Mouse (Mus musculus): ENCODE data around the gene Fzd10. TPM values are rescaled to one million over a fixed set of nuclear protein-coding genes. Genes with fewer than 3 reads are reported as not detected.

Fzd10 gene
- polyA plus RNA-seq, 1 experiment from 2014 or later: 0.44 TPM

GRCm38 (mm10) chr5:128598191-128598720, 2.4 kb upstream of the Fzd10 start:
- H3K4me2 ChIP-seq: no peak overlapping the region
- no peak overlapping the region for H3K9ac ChIP-seq (ENCODE audit: low read depth, low read length)
- no peaks in the 10 kb centered on the region for H3K9me3 ChIP-seq (ENCODE audit: control insufficient read depth, low read length)
- no peak for DNase-seq (ENCODE audit: low spot score)
- WGBS: 7% methylated on average over 10 of the region's 10 CpGs
- H3K27me3 ChIP-seq (replicated peaks; ENCODE audit: control insufficient read depth, insufficient read depth, low read length): peaks cover 81% of the 10 kb centered on the region
- no peak overlapping the region for H3K4me3 ChIP-seq (ENCODE audit: low read depth, low read length)
- H3K27ac ChIP-seq (ENCODE audit: low read depth, low read length): no peak overlapping the region
- peaks cover 4% of the 10 kb centered on the region for H3K4me1 ChIP-seq (replicated peaks; ENCODE audit: control insufficient read depth, insufficient read depth, low read length)
- H3K36me3 ChIP-seq (ENCODE audit: control insufficient read depth, insufficient read depth, low read length): no peaks in the 10 kb centered on the region
- no peak for ATAC-seq (replicated peaks; ENCODE audit: low FRiP score)

- Histone ChIP-seq H3K4me2 (peak overlapping the region; percentile 69), H3K9ac (ENCODE audit: low read depth, low read length) (no peak overlapping the region), H3K4me3 (ENCODE audit: low read depth, low read length) (0 out of 2 replicates have a peak overlapping the region, but pooled peaks have one; percentile 20), H3K4me1 (replicated peaks; ENCODE audit: control insufficient read depth, insufficient read depth, low read length) (peaks cover 4% of the 10 kb centered on the region), H3K36me3 (ENCODE audit: control insufficient read depth, insufficient read depth, low read length) (no peaks in the 10 kb centered on the region), H3K27ac (ENCODE audit: low read depth, low read length) (no peak overlapping the region), H3K9me3 (ENCODE audit: control insufficient read depth, low read length) (no peaks in the 10 kb centered on the region), H3K27me3 (replicated peaks; ENCODE audit: control insufficient read depth, insufficient read depth, low read length) (peaks cover 82% of the 10 kb centered on the region)
- WGBS: 2% methylated on average over 20 of the region's 20 CpGs
- DNase-seq (ENCODE audit: low spot score) (no peak), ATAC-seq (replicated peaks; ENCODE audit: low FRiP score) (no peak)
These were observed 1.8 kb upstream of the Fzd10 start for GRCm38 (mm10) chr5:128598760-128599364.

GRCm38 (mm10) chr5:128599365-128600071, 1.1 kb upstream of the Fzd10 start:
- H3K27me3 ChIP-seq (replicated peaks; ENCODE audit: control insufficient read depth, insufficient read depth, low read length): peaks cover 84% of the 10 kb centered on the region
- 2% methylated on average over 28 of the region's 28 CpGs for WGBS
- H3K9ac ChIP-seq (ENCODE audit: low read depth, low read length): no peak overlapping the region
- peak overlapping the region; percentile 53 for H3K4me3 ChIP-seq (ENCODE audit: low read depth, low read length)
- ATAC-seq (replicated peaks; ENCODE audit: low FRiP score): no peak
- H3K27ac ChIP-seq (ENCODE audit: low read depth, low read length): no peak overlapping the region
- DNase-seq (ENCODE audit: low spot score): no peak
- H3K36me3 ChIP-seq (ENCODE audit: control insufficient read depth, insufficient read depth, low read length): no peaks in the 10 kb centered on the region
- peak overlapping the region; percentile 69 for H3K4me2 ChIP-seq
- H3K4me1 ChIP-seq (replicated peaks; ENCODE audit: control insufficient read depth, insufficient read depth, low read length): peaks cover 4% of the 10 kb centered on the region
- H3K9me3 ChIP-seq (ENCODE audit: control insufficient read depth, low read length): no peaks in the 10 kb centered on the region

GRCm38 (mm10) chr5:128601036-128602019, 684 bp downstream of the Fzd10 start:
- WGBS: 1% methylated on average over 77 of the region's 87 CpGs
- ATAC-seq (replicated peaks; ENCODE audit: low FRiP score): peak; percentile 31
- H3K4me2 ChIP-seq: peak overlapping the region; percentile 69
- H3K27me3 ChIP-seq (replicated peaks; ENCODE audit: control insufficient read depth, insufficient read depth, low read length): peaks cover 75% of the 10 kb centered on the region
- peaks cover 4% of the 10 kb centered on the region for H3K4me1 ChIP-seq (replicated peaks; ENCODE audit: control insufficient read depth, insufficient read depth, low read length)
- H3K9ac ChIP-seq (ENCODE audit: low read depth, low read length): no peak overlapping the region
- no peaks in the 10 kb centered on the region for H3K36me3 ChIP-seq (ENCODE audit: control insufficient read depth, insufficient read depth, low read length)
- peak; percentile 43 for DNase-seq (ENCODE audit: low spot score)
- peak overlapping the region; percentile 53 for H3K4me3 ChIP-seq (ENCODE audit: low read depth, low read length)
- no peak overlapping the region for H3K27ac ChIP-seq (ENCODE audit: low read depth, low read length)
- no peaks in the 10 kb centered on the region for H3K9me3 ChIP-seq (ENCODE audit: control insufficient read depth, low read length)

GRCm38 (mm10) chr5:128603693-128604092, 3.0 kb downstream of the Fzd10 start:
- WGBS: 59% methylated on average over 1 of the region's 1 CpGs
- Histone ChIP-seq H3K4me3 (ENCODE audit: low read depth, low read length) (no peak overlapping the region), H3K27me3 (replicated peaks; ENCODE audit: control insufficient read depth, insufficient read depth, low read length) (peaks cover 62% of the 10 kb centered on the region)

GRCm38 (mm10) chr5:128606596-128606995, 6.0 kb downstream of the Fzd10 start:
- H3K4me2 ChIP-seq: no peak overlapping the region
- no peaks in the 10 kb centered on the region for H3K36me3 ChIP-seq (ENCODE audit: control insufficient read depth, insufficient read depth, low read length)
- no peak overlapping the region for H3K9ac ChIP-seq (ENCODE audit: low read depth, low read length)
- peaks cover 33% of the 10 kb centered on the region for H3K27me3 ChIP-seq (replicated peaks; ENCODE audit: control insufficient read depth, insufficient read depth, low read length)
- no peaks in the 10 kb centered on the region for H3K9me3 ChIP-seq (ENCODE audit: control insufficient read depth, low read length)
- no peak for DNase-seq (ENCODE audit: low spot score)
- 22% methylated on average over 14 of the region's 14 CpGs for WGBS
- no peak overlapping the region for H3K4me3 ChIP-seq (ENCODE audit: low read depth, low read length)
- H3K27ac ChIP-seq (ENCODE audit: low read depth, low read length): no peak overlapping the region
- ATAC-seq (replicated peaks; ENCODE audit: low FRiP score): no peak
- H3K4me1 ChIP-seq (replicated peaks; ENCODE audit: control insufficient read depth, insufficient read depth, low read length): peaks cover under 1% of the 10 kb centered on the region

More at GRCm38 (mm10) chr5:128603693-128604092, 3.0 kb downstream of the Fzd10 start:
- Histone ChIP-seq H3K9ac (ENCODE audit: low read depth, low read length) (no peak overlapping the region), H3K36me3 (ENCODE audit: control insufficient read depth, insufficient read depth, low read length) (no peaks in the 10 kb centered on the region), H3K27ac (ENCODE audit: low read depth, low read length) (no peak overlapping the region), H3K4me2 (no peak overlapping the region), H3K9me3 (ENCODE audit: control insufficient read depth, low read length) (no peaks in the 10 kb centered on the region), H3K4me1 (replicated peaks; ENCODE audit: control insufficient read depth, insufficient read depth, low read length) (peaks cover 4% of the 10 kb centered on the region)
- ATAC-seq (replicated peaks; ENCODE audit: low FRiP score) (no peak), DNase-seq (ENCODE audit: low spot score) (no peak)

- DNase-seq (ENCODE audit: low spot score) (no peak), ATAC-seq (replicated peaks; ENCODE audit: low FRiP score) (no peak)
- peaks cover 15% of the 10 kb centered on the region for H3K27me3 ChIP-seq (replicated peaks; ENCODE audit: control insufficient read depth, insufficient read depth, low read length)
- no peaks in the 10 kb centered on the region for H3K36me3 ChIP-seq (ENCODE audit: control insufficient read depth, insufficient read depth, low read length)
- no peak overlapping the region for H3K27ac ChIP-seq (ENCODE audit: low read depth, low read length)
- H3K4me2 ChIP-seq: no peak overlapping the region
- 82% methylated on average over 7 of the region's 7 CpGs for WGBS
- no peak overlapping the region for H3K4me3 ChIP-seq (ENCODE audit: low read depth, low read length)
- H3K9ac ChIP-seq (ENCODE audit: low read depth, low read length): no peak overlapping the region
- no peaks in the 10 kb centered on the region for H3K4me1 ChIP-seq (replicated peaks; ENCODE audit: control insufficient read depth, insufficient read depth, low read length)
- H3K9me3 ChIP-seq (ENCODE audit: control insufficient read depth, low read length): no peaks in the 10 kb centered on the region
These were observed 8.4 kb downstream of the Fzd10 start for GRCm38 (mm10) chr5:128609091-128609490.

- H3K9me3 ChIP-seq (ENCODE audit: control insufficient read depth, low read length): no peaks in the 10 kb centered on the region
- H3K36me3 ChIP-seq (ENCODE audit: control insufficient read depth, insufficient read depth, low read length): no peaks in the 10 kb centered on the region
- DNase-seq (ENCODE audit: low spot score) (no peak), ATAC-seq (replicated peaks; ENCODE audit: low FRiP score) (no peak)
- no peaks in the 10 kb centered on the region for H3K4me1 ChIP-seq (replicated peaks; ENCODE audit: control insufficient read depth, insufficient read depth, low read length)
- no peak overlapping the region for H3K9ac ChIP-seq (ENCODE audit: low read depth, low read length)
- H3K4me3 ChIP-seq (ENCODE audit: low read depth, low read length): no peak overlapping the region
- H3K4me2 ChIP-seq: no peak overlapping the region
- no peak overlapping the region for H3K27ac ChIP-seq (ENCODE audit: low read depth, low read length)
- H3K27me3 ChIP-seq (replicated peaks; ENCODE audit: control insufficient read depth, insufficient read depth, low read length): no peaks in the 10 kb centered on the region; the same call in 1 of the 2 replicates
- WGBS: 6% methylated on average over 9 of the region's 9 CpGs
These were observed 17.0 kb downstream of the Fzd10 start for GRCm38 (mm10) chr5:128617621-128618020.

Measured in liver, embryonic 11.5 days (tissue).